Mouse (Mus musculus): ENCODE data around the gene Tpst1. TPM values are rescaled to one million over a fixed set of nuclear protein-coding genes. Genes with fewer than 3 reads are reported as not detected.

Tpst1 gene
- polyA plus RNA-seq, 1 experiment from 2014 or later, result 58.1 TPM

- no peak overlapping the region for H3K4me3 ChIP-seq (ENCODE audit: low read length)
- no peaks in the 10 kb centered on the region for H3K27me3 ChIP-seq (ENCODE audit: control insufficient read depth, insufficient read depth, low read depth, low read length)
- 62% methylated on average over 19 of the region's 19 CpGs for WGBS
- H3K27ac ChIP-seq (ENCODE audit: low read length), result no peak overlapping the region
- no peak overlapping the region for H3K4me2 ChIP-seq (ENCODE audit: low read depth, low read length)
- no peak for ATAC-seq (ENCODE audit: low read depth)
- H3K4me1 ChIP-seq (replicated peaks; ENCODE audit: control insufficient read depth, insufficient read depth, low read length), result no peaks in the 10 kb centered on the region
- no peaks in the 10 kb centered on the region for H3K9me3 ChIP-seq (ENCODE audit: control insufficient read depth, low read length)
- H3K9ac ChIP-seq (ENCODE audit: low read length), result no peak overlapping the region
- H3K36me3 ChIP-seq (ENCODE audit: control insufficient read depth, insufficient read depth, low read length), result peaks cover 14% of the 10 kb centered on the region
Measured at GRCm38 (mm10) chr5:130037752-130038455, 35.2 kb upstream of the Tpst1 start.

- Histone ChIP-seq H3K4me1 (replicated peaks; ENCODE audit: control insufficient read depth, insufficient read depth, low read length) (no peaks in the 10 kb centered on the region), H3K4me2 (ENCODE audit: low read depth, low read length) (no peak overlapping the region), H3K9me3 (ENCODE audit: control insufficient read depth, low read length) (no peaks in the 10 kb centered on the region), H3K27ac (ENCODE audit: low read length) (no peak overlapping the region), H3K4me3 (ENCODE audit: low read length) (no peak overlapping the region), H3K36me3 (ENCODE audit: control insufficient read depth, insufficient read depth, low read length) (peaks cover 14% of the 10 kb centered on the region), H3K9ac (ENCODE audit: low read length) (no peak overlapping the region), H3K27me3 (ENCODE audit: control insufficient read depth, insufficient read depth, low read depth, low read length) (no peaks in the 10 kb centered on the region)
- no peak for ATAC-seq (ENCODE audit: low read depth)
- WGBS, result 89% methylated on average over 4 of the region's 4 CpGs
Measured at GRCm38 (mm10) chr5:130040797-130041196, 32.3 kb upstream of the Tpst1 start.

GRCm38 (mm10) chr5:130041262-130041661, 31.9 kb upstream of the Tpst1 start:
- Histone ChIP-seq H3K9me3 (ENCODE audit: control insufficient read depth, low read length) (no peaks in the 10 kb centered on the region), H3K27ac (ENCODE audit: low read length) (no peak overlapping the region), H3K4me3 (ENCODE audit: low read length) (no peak overlapping the region), H3K36me3 (ENCODE audit: control insufficient read depth, insufficient read depth, low read length) (peaks cover 14% of the 10 kb centered on the region), H3K27me3 (ENCODE audit: control insufficient read depth, insufficient read depth, low read depth, low read length) (no peaks in the 10 kb centered on the region), H3K4me2 (ENCODE audit: low read depth, low read length) (no peak overlapping the region), H3K4me1 (replicated peaks; ENCODE audit: control insufficient read depth, insufficient read depth, low read length) (no peaks in the 10 kb centered on the region), H3K9ac (ENCODE audit: low read length) (no peak overlapping the region)
- 73% methylated on average over 4 of the region's 4 CpGs for WGBS
- ATAC-seq (ENCODE audit: low read depth), result no peak

- Histone ChIP-seq H3K9me3 (ENCODE audit: control insufficient read depth, low read length) (no peaks in the 10 kb centered on the region), H3K4me2 (ENCODE audit: low read depth, low read length) (no peak overlapping the region), H3K4me3 (ENCODE audit: low read length) (no peak overlapping the region), H3K9ac (ENCODE audit: low read length) (no peak overlapping the region), H3K4me1 (replicated peaks; ENCODE audit: control insufficient read depth, insufficient read depth, low read length) (no peaks in the 10 kb centered on the region), H3K27me3 (ENCODE audit: control insufficient read depth, insufficient read depth, low read depth, low read length) (no peaks in the 10 kb centered on the region), H3K36me3 (ENCODE audit: control insufficient read depth, insufficient read depth, low read length) (peaks cover 23% of the 10 kb centered on the region), H3K27ac (ENCODE audit: low read length) (no peak overlapping the region)
- ATAC-seq (ENCODE audit: low read depth), result no peak
- WGBS, result 88% methylated on average over 3 of the region's 3 CpGs
Measured at GRCm38 (mm10) chr5:130043741-130044140, 29.4 kb upstream of the Tpst1 start.

- no peaks in the 10 kb centered on the region for H3K9me3 ChIP-seq (ENCODE audit: control insufficient read depth, low read length)
- no peak for ATAC-seq (ENCODE audit: low read depth)
- H3K4me2 ChIP-seq (ENCODE audit: low read depth, low read length), result no peak overlapping the region
- H3K27me3 ChIP-seq (ENCODE audit: control insufficient read depth, insufficient read depth, low read depth, low read length), result no peaks in the 10 kb centered on the region
- H3K4me3 ChIP-seq (ENCODE audit: low read length), result no peak overlapping the region
- no peaks in the 10 kb centered on the region for H3K4me1 ChIP-seq (replicated peaks; ENCODE audit: control insufficient read depth, insufficient read depth, low read length)
- 57% methylated on average over 7 of the region's 7 CpGs for WGBS
- H3K9ac ChIP-seq (ENCODE audit: low read length), result no peak overlapping the region
- no peak overlapping the region for H3K27ac ChIP-seq (ENCODE audit: low read length)
- H3K36me3 ChIP-seq (ENCODE audit: control insufficient read depth, insufficient read depth, low read length), result peaks cover 23% of the 10 kb centered on the region
Measured at GRCm38 (mm10) chr5:130044201-130044695, 28.9 kb upstream of the Tpst1 start.

GRCm38 (mm10) chr5:130046100-130046499, 27.0 kb upstream of the Tpst1 start:
- Histone ChIP-seq H3K4me2 (ENCODE audit: low read depth, low read length) (no peak overlapping the region), H3K27me3 (ENCODE audit: control insufficient read depth, insufficient read depth, low read depth, low read length) (no peaks in the 10 kb centered on the region), H3K9me3 (ENCODE audit: control insufficient read depth, low read length) (no peaks in the 10 kb centered on the region)

GRCm38 (mm10) chr5:130046589-130046988, 26.5 kb upstream of the Tpst1 start:
- no peak for ATAC-seq (ENCODE audit: low read depth)

More at GRCm38 (mm10) chr5:130046100-130046499, 27.0 kb upstream of the Tpst1 start:
- no peak for ATAC-seq (ENCODE audit: low read depth)
- Histone ChIP-seq H3K9ac (ENCODE audit: low read length) (no peak overlapping the region), H3K4me1 (replicated peaks; ENCODE audit: control insufficient read depth, insufficient read depth, low read length) (no peaks in the 10 kb centered on the region), H3K36me3 (ENCODE audit: control insufficient read depth, insufficient read depth, low read length) (peaks cover 17% of the 10 kb centered on the region), H3K27ac (ENCODE audit: low read length) (no peak overlapping the region), H3K4me3 (ENCODE audit: low read length) (no peak overlapping the region)
- 82% methylated on average over 7 of the region's 7 CpGs for WGBS

GRCm38 (mm10) chr5:130047013-130047412, 26.1 kb upstream of the Tpst1 start:
- Histone ChIP-seq H3K4me2 (ENCODE audit: low read depth, low read length) (no peak overlapping the region), H3K36me3 (ENCODE audit: control insufficient read depth, insufficient read depth, low read length) (peaks cover 17% of the 10 kb centered on the region), H3K27me3 (ENCODE audit: control insufficient read depth, insufficient read depth, low read depth, low read length) (no peaks in the 10 kb centered on the region), H3K4me3 (ENCODE audit: low read length) (no peak overlapping the region), H3K4me1 (replicated peaks; ENCODE audit: control insufficient read depth, insufficient read depth, low read length) (no peaks in the 10 kb centered on the region), H3K9ac (ENCODE audit: low read length) (no peak overlapping the region), H3K9me3 (ENCODE audit: control insufficient read depth, low read length) (no peaks in the 10 kb centered on the region), H3K27ac (ENCODE audit: low read length) (no peak overlapping the region)
- WGBS, result 75% methylated on average over 6 of the region's 6 CpGs
- no peak for ATAC-seq (ENCODE audit: low read depth)

More at GRCm38 (mm10) chr5:130046589-130046988, 26.5 kb upstream of the Tpst1 start:
- H3K4me3 ChIP-seq (ENCODE audit: low read length), result no peak overlapping the region
- no peaks in the 10 kb centered on the region for H3K9me3 ChIP-seq (ENCODE audit: control insufficient read depth, low read length)
- WGBS, result 87% methylated on average over 10 of the region's 10 CpGs
- H3K9ac ChIP-seq (ENCODE audit: low read length), result no peak overlapping the region
- H3K4me1 ChIP-seq (replicated peaks; ENCODE audit: control insufficient read depth, insufficient read depth, low read length), result no peaks in the 10 kb centered on the region
- no peaks in the 10 kb centered on the region for H3K27me3 ChIP-seq (ENCODE audit: control insufficient read depth, insufficient read depth, low read depth, low read length)
- no peak overlapping the region for H3K4me2 ChIP-seq (ENCODE audit: low read depth, low read length)
- H3K36me3 ChIP-seq (ENCODE audit: control insufficient read depth, insufficient read depth, low read length), result peaks cover 17% of the 10 kb centered on the region
- no peak overlapping the region for H3K27ac ChIP-seq (ENCODE audit: low read length)

GRCm38 (mm10) chr5:130048786-130049520, 24.2 kb upstream of the Tpst1 start:
- Histone ChIP-seq H3K4me3 (ENCODE audit: low read length) (no peak overlapping the region), H3K4me2 (ENCODE audit: low read depth, low read length) (no peak overlapping the region), H3K9ac (ENCODE audit: low read length) (no peak overlapping the region), H3K36me3 (ENCODE audit: control insufficient read depth, insufficient read depth, low read length) (peaks cover 13% of the 10 kb centered on the region), H3K27ac (ENCODE audit: low read length) (no peak overlapping the region), H3K4me1 (replicated peaks; ENCODE audit: control insufficient read depth, insufficient read depth, low read length) (no peaks in the 10 kb centered on the region), H3K9me3 (ENCODE audit: control insufficient read depth, low read length) (no peaks in the 10 kb centered on the region), H3K27me3 (ENCODE audit: control insufficient read depth, insufficient read depth, low read depth, low read length) (no peaks in the 10 kb centered on the region)
- ATAC-seq (ENCODE audit: low read depth), result no peak; the same call in 1 of the 2 replicates
- 61% methylated on average over 15 of the region's 15 CpGs for WGBS
